15 mouse cellular contexts compared by ENCODE assay signal in genomic region chr13:51277515-51277914, GRCm38 (mm10).
DNase-seq lines count a peak whose midpoint lies in the region; ATAC-seq and TF ChIP-seq lines count a peak whose summit lies in the region.
"Had no signal": no experiment of that assay in that cellular context is flagged by ENCODE, and none has a peak within 500 bp of the region (broad histone marks: within the 10 kb centered on the region; RNA-seq: fewer than 3 reads in every experiment).

No protein-coding gene starts in this region.

- no peak for TF ChIP-seq POLR2A in kidney, adult 2 months (IDR thresholded peaks at IDR 0.05; ENCODE audit: low read depth, low read length)

- no peaks in the 10 kb centered on the region for H3K27me3 ChIP-seq in kidney, embryonic 14.5 days (ENCODE audit: control insufficient read depth, insufficient read depth, low read length)
- H3K27me3 ChIP-seq in kidney, adult 2 months (replicated peaks; ENCODE audit: control insufficient read depth, insufficient read depth, low read length) = no peaks in the 10 kb centered on the region
- H3K27me3 ChIP-seq in neural tube, embryonic 14.5 days (ENCODE audit: control insufficient read depth, insufficient read depth, low read length) = no peaks in the 10 kb centered on the region
- no peaks in the 10 kb centered on the region for H3K27me3 ChIP-seq in neural tube, embryonic 15.5 days (replicated peaks)
- H3K27me3 ChIP-seq in limb, embryonic 11.5 days (ENCODE audit: control insufficient read depth, insufficient read depth, low read length) = no peaks in the 10 kb centered on the region
- H3K27me3 ChIP-seq: midbrain, embryonic 12.5 days had no signal

- peaks cover 29% of the 10 kb centered on the region; the same call in 1 of the 2 replicates for H3K4me1 ChIP-seq in kidney, embryonic 14.5 days (ENCODE audit: control insufficient read depth, insufficient read depth, low read length)
- no peaks in the 10 kb centered on the region for H3K4me1 ChIP-seq in kidney, adult 2 months (ENCODE audit: control insufficient read depth, insufficient read depth, low read length)
- H3K4me1 ChIP-seq in neural tube, embryonic 14.5 days (ENCODE audit: control insufficient read depth, insufficient read depth, low read length) = peaks cover 9% of the 10 kb centered on the region; the same call in 1 of the 2 replicates
- H3K4me1 ChIP-seq in neural tube, embryonic 15.5 days = peaks cover 22% of the 10 kb centered on the region
- peaks cover 50% of the 10 kb centered on the region for H3K4me1 ChIP-seq in limb, embryonic 11.5 days (ENCODE audit: control insufficient read depth, insufficient read depth, low read length)

- no peaks in the 10 kb centered on the region for H3K9me3 ChIP-seq in kidney, embryonic 14.5 days (ENCODE audit: control insufficient read depth, low read length)
- H3K9me3 ChIP-seq in neural tube, embryonic 14.5 days (ENCODE audit: control insufficient read depth, low read length) = no peaks in the 10 kb centered on the region
- no peaks in the 10 kb centered on the region for H3K9me3 ChIP-seq in neural tube, embryonic 15.5 days (replicated peaks)
- no peaks in the 10 kb centered on the region for H3K9me3 ChIP-seq in limb, embryonic 11.5 days (ENCODE audit: control insufficient read depth, low read length)
- H3K9me3 ChIP-seq: forebrain, embryonic 10.5 days; hindbrain, embryonic 10.5 days; midbrain, embryonic 12.5 days had no signal

- 21% methylated on average over 10 of the region's 10 CpGs for WGBS in kidney, embryonic 14.5 days
- 28% methylated on average over 10 of the region's 10 CpGs for WGBS in kidney, adult 2 months
- 65% methylated on average over 10 of the region's 10 CpGs for WGBS in neural tube, embryonic 14.5 days
- WGBS in neural tube, embryonic 15.5 days = 54% methylated on average over 10 of the region's 10 CpGs
- 19% methylated on average over 10 of the region's 10 CpGs for WGBS in limb, embryonic 11.5 days

- no peak overlapping the region; the same call in 1 of the 2 replicates for H3K27ac ChIP-seq in kidney, embryonic 14.5 days (ENCODE audit: low read depth, low read length)
- H3K27ac ChIP-seq in kidney, adult 2 months (ENCODE audit: insufficient read depth, low read depth, low read length) = no peak overlapping the region
- H3K27ac ChIP-seq in neural tube, embryonic 14.5 days (ENCODE audit: low read depth, low read length) = no peak overlapping the region
- H3K27ac ChIP-seq in neural tube, embryonic 15.5 days (replicated peaks) = no peak overlapping the region
- 0 out of 2 replicates have a peak overlapping the region, but pooled peaks have one; percentile 97 for H3K27ac ChIP-seq in limb, embryonic 11.5 days (replicated peaks; ENCODE audit: low read depth, low read length)
- H3K27ac ChIP-seq: midbrain, embryonic 12.5 days had no signal

- H3K4me2 ChIP-seq in kidney, embryonic 14.5 days (replicated peaks; ENCODE audit: low read depth, low read length) = no peak overlapping the region
- no peak overlapping the region for H3K4me2 ChIP-seq in neural tube, embryonic 14.5 days (ENCODE audit: low read depth, low read length)
- no peak overlapping the region for H3K4me2 ChIP-seq in neural tube, embryonic 15.5 days
- H3K4me2 ChIP-seq in limb, embryonic 11.5 days (ENCODE audit: low read depth, severe bottlenecking) = no peak overlapping the region
- H3K4me2 ChIP-seq: midbrain, embryonic 12.5 days had no signal

- H3K4me3 ChIP-seq in kidney, embryonic 14.5 days (ENCODE audit: low read length) = no peak overlapping the region
- no peak overlapping the region for H3K4me3 ChIP-seq in kidney, adult 2 months (ENCODE audit: insufficient read depth, low read depth, low read length)
- H3K4me3 ChIP-seq in neural tube, embryonic 14.5 days (ENCODE audit: low read depth, low read length) = no peak overlapping the region
- H3K4me3 ChIP-seq in neural tube, embryonic 15.5 days (replicated peaks) = no peak overlapping the region
- H3K4me3 ChIP-seq in limb, embryonic 11.5 days (ENCODE audit: low read depth, low read length) = no peak overlapping the region
- H3K4me3 ChIP-seq: forebrain, embryonic 10.5 days; hindbrain, embryonic 10.5 days; midbrain, embryonic 12.5 days had no signal

- peak; percentile 33; the same call in 1 of the 2 replicates for ATAC-seq in kidney, embryonic 14.5 days (ENCODE audit: low FRiP score, low TSS enrichment)
- ATAC-seq in neural tube, embryonic 14.5 days (ENCODE audit: low read depth) = peak; percentile 48; the same call in 1 of the 2 replicates
- ATAC-seq in neural tube, embryonic 15.5 days (ENCODE audit: low FRiP score) = no peak; the same call in 1 of the 2 replicates
- no peak for ATAC-seq in limb, embryonic 11.5 days (ENCODE audit: insufficient number of reproducible peaks, low FRiP score, low TSS enrichment, low read depth)

- no peak for TF ChIP-seq CTCF in kidney, adult 2 months (conservative IDR thresholded peaks at IDR 0.05; ENCODE audit: insufficient read depth, insufficient read length, low read depth, low read length)

- no peaks in the 10 kb centered on the region for H3K36me3 ChIP-seq in kidney, embryonic 14.5 days (ENCODE audit: control insufficient read depth, insufficient read depth, low read length)
- H3K36me3 ChIP-seq in kidney, adult 2 months (ENCODE audit: control insufficient read depth, insufficient read depth, low read length) = no peaks in the 10 kb centered on the region
- H3K36me3 ChIP-seq in neural tube, embryonic 14.5 days (ENCODE audit: control insufficient read depth, insufficient read depth, low read length) = no peaks in the 10 kb centered on the region
- no peaks in the 10 kb centered on the region for H3K36me3 ChIP-seq in neural tube, embryonic 15.5 days
- no peaks in the 10 kb centered on the region for H3K36me3 ChIP-seq in limb, embryonic 11.5 days (ENCODE audit: control insufficient read depth, insufficient read depth, low read length)
- H3K36me3 ChIP-seq: forebrain, embryonic 10.5 days; hindbrain, embryonic 10.5 days; midbrain, embryonic 12.5 days had no signal

- DNase-seq in kidney, adult 2 months = no peak
- no peak for DNase-seq in limb, embryonic 11.5 days (ENCODE audit: low spot score)
- DNase-seq in frontal cortex, postnatal 25 days (ENCODE audit: low spot score in 2 of 2) = no peak
- DNase-seq in layer of hippocampus, adult 18-20 months (ENCODE audit: low spot score in 2 of 2) = no peak
- no peak for DNase-seq in layer of hippocampus, postnatal 36 days
- DNase-seq: adrenal gland, postnatal 14 days; cerebellum, adult 18-20 months; gastrocnemius, postnatal 14 days; lung, adult 2 months had no signal

- no peak overlapping the region for H3K9ac ChIP-seq in kidney, embryonic 14.5 days (ENCODE audit: low read depth, low read length)
- H3K9ac ChIP-seq in neural tube, embryonic 14.5 days (replicated peaks; ENCODE audit: low read depth, low read length) = no peak overlapping the region
- no peak overlapping the region for H3K9ac ChIP-seq in neural tube, embryonic 15.5 days (replicated peaks)
- H3K9ac ChIP-seq in limb, embryonic 11.5 days (ENCODE audit: low read length) = no peak overlapping the region
- H3K9ac ChIP-seq: midbrain, embryonic 12.5 days had no signal

Comparison
In these comparisons a context has a peak if more than half of its experiments do, and no peak if none do; other contexts are left out.
1. ATAC-seq: peak in kidney, embryonic 14.5 days (single experiment) and neural tube, embryonic 14.5 days (single experiment); none in neural tube, embryonic 15.5 days (single experiment) and limb, embryonic 11.5 days (single experiment).